In genomic region chr11:107917721-107918235, GRCm38 (mm10) we compare ENCODE assay signal across 15 mouse cellular contexts. TPM values are rescaled to one million over a fixed set of nuclear protein-coding genes. Genes with fewer than 3 reads are reported as not detected.
DNase-seq lines count a peak whose midpoint lies in the region; ATAC-seq and TF ChIP-seq lines count a peak whose summit lies in the region.
"Had no signal": no experiment of that assay in that cellular context is flagged by ENCODE, and none has a peak within 500 bp of the region (broad histone marks: within the 10 kb centered on the region; RNA-seq: fewer than 3 reads in every experiment).

No protein-coding gene starts in this region.

- DNase-seq in hindbrain, embryonic 11.5 days (ENCODE audit: low spot score): peak; percentile 29
- no peak for DNase-seq in hindbrain, embryonic 10.5 days (ENCODE audit: low spot score)
- peak; percentile 80 for DNase-seq in forebrain, embryonic 14.5 days (ENCODE audit: low spot score)
- DNase-seq in hindbrain, embryonic 14.5 days (ENCODE audit: low spot score): peak; percentile 41
- DNase-seq in midbrain, postnatal 0 days (ENCODE audit: low spot score): peak; percentile 38
- no peak for DNase-seq in natural killer cell, adult 2 months (ENCODE audit: low spot score in 2 of 2)
- no peak for DNase-seq in cerebellum, postnatal 36 days
- DNase-seq: cerebellum, adult 18-20 months; left cerebral cortex, postnatal 4 days; lung, postnatal 36 days; right cerebral cortex, postnatal 25 days; thymus, adult 2 months had no signal

- H3K9me3 ChIP-seq in hindbrain, embryonic 11.5 days (ENCODE audit: control insufficient read depth, low read length): no peaks in the 10 kb centered on the region
- no peaks in the 10 kb centered on the region for H3K9me3 ChIP-seq in hindbrain, embryonic 10.5 days
- no peaks in the 10 kb centered on the region for H3K9me3 ChIP-seq in forebrain, embryonic 14.5 days (replicated peaks; ENCODE audit: control insufficient read depth, low read length)
- H3K9me3 ChIP-seq in hindbrain, embryonic 14.5 days (ENCODE audit: control insufficient read depth, low read length): no peaks in the 10 kb centered on the region
- H3K9me3 ChIP-seq in midbrain, postnatal 0 days (ENCODE audit: low read length): no peaks in the 10 kb centered on the region

- H3K4me2 ChIP-seq in hindbrain, embryonic 11.5 days (replicated peaks; ENCODE audit: low read depth, low read length): no peak overlapping the region
- H3K4me2 ChIP-seq in forebrain, embryonic 14.5 days (ENCODE audit: low read length): no peak overlapping the region
- no peak overlapping the region for H3K4me2 ChIP-seq in hindbrain, embryonic 14.5 days (replicated peaks)
- H3K4me2 ChIP-seq in midbrain, postnatal 0 days (ENCODE audit: low read depth, low read length, poor library complexity, severe bottlenecking): no peak overlapping the region

- peaks cover 16% of the 10 kb centered on the region for H3K27me3 ChIP-seq in hindbrain, embryonic 11.5 days (ENCODE audit: control insufficient read depth, insufficient read depth, low read length)
- peaks cover 43% of the 10 kb centered on the region for H3K27me3 ChIP-seq in hindbrain, embryonic 10.5 days (ENCODE audit: insufficient read depth, poor library complexity, severe bottlenecking)
- H3K27me3 ChIP-seq in forebrain, embryonic 14.5 days (replicated peaks; ENCODE audit: control insufficient read depth, insufficient read depth, low read length): 0 out of 2 replicates have a peak, but pooled peaks cover 3% of the 10 kb centered on the region
- no peaks in the 10 kb centered on the region for H3K27me3 ChIP-seq in hindbrain, embryonic 14.5 days (ENCODE audit: control insufficient read depth, insufficient read depth, low read length)
- no peaks in the 10 kb centered on the region for H3K27me3 ChIP-seq in midbrain, postnatal 0 days (ENCODE audit: insufficient read depth, low read length)

- peaks cover 3% of the 10 kb centered on the region; the same call in 1 of the 2 replicates for H3K4me1 ChIP-seq in hindbrain, embryonic 11.5 days (replicated peaks; ENCODE audit: control insufficient read depth, insufficient read depth, low read length)
- peaks cover 21% of the 10 kb centered on the region for H3K4me1 ChIP-seq in hindbrain, embryonic 10.5 days (replicated peaks)
- 0 out of 2 replicates have a peak, but pooled peaks cover 2% of the 10 kb centered on the region for H3K4me1 ChIP-seq in forebrain, embryonic 14.5 days (ENCODE audit: control insufficient read depth, insufficient read depth, low read length)
- H3K4me1 ChIP-seq in hindbrain, embryonic 14.5 days (replicated peaks; ENCODE audit: control insufficient read depth, insufficient read depth, low read length): peaks cover 9% of the 10 kb centered on the region; the same call in 1 of the 2 replicates
- peaks cover 16% of the 10 kb centered on the region; the same call in 1 of the 2 replicates for H3K4me1 ChIP-seq in midbrain, postnatal 0 days (ENCODE audit: insufficient read depth, low read length)

- no peaks in the 10 kb centered on the region for H3K36me3 ChIP-seq in hindbrain, embryonic 11.5 days (ENCODE audit: control insufficient read depth, insufficient read depth, low read length)
- H3K36me3 ChIP-seq in hindbrain, embryonic 10.5 days: no peaks in the 10 kb centered on the region
- H3K36me3 ChIP-seq in forebrain, embryonic 14.5 days (ENCODE audit: control insufficient read depth, insufficient read depth, low read length): no peaks in the 10 kb centered on the region
- no peaks in the 10 kb centered on the region for H3K36me3 ChIP-seq in hindbrain, embryonic 14.5 days (replicated peaks; ENCODE audit: control insufficient read depth, insufficient read depth)
- no peaks in the 10 kb centered on the region for H3K36me3 ChIP-seq in midbrain, postnatal 0 days (ENCODE audit: insufficient read depth, low read length)

- no peak overlapping the region for H3K9ac ChIP-seq in hindbrain, embryonic 11.5 days (ENCODE audit: low read depth, low read length)
- no peak overlapping the region for H3K9ac ChIP-seq in forebrain, embryonic 14.5 days (ENCODE audit: low read length)
- no peak overlapping the region for H3K9ac ChIP-seq in hindbrain, embryonic 14.5 days
- H3K9ac ChIP-seq in midbrain, postnatal 0 days (replicated peaks; ENCODE audit: low read length, poor library complexity, severe bottlenecking): 0 out of 2 replicates have a peak overlapping the region, but pooled peaks have one; percentile 33
- H3K9ac ChIP-seq: liver, embryonic 14.5 days had no signal

- 55% methylated on average over 9 of the region's 9 CpGs for WGBS in hindbrain, embryonic 11.5 days
- WGBS in hindbrain, embryonic 10.5 days: 62% methylated on average over 9 of the region's 9 CpGs
- 29% methylated on average over 9 of the region's 9 CpGs for WGBS in forebrain, embryonic 14.5 days
- 29% methylated on average over 9 of the region's 9 CpGs for WGBS in hindbrain, embryonic 14.5 days
- 17% methylated on average over 9 of the region's 9 CpGs for WGBS in midbrain, postnatal 0 days

- H3K27ac ChIP-seq in hindbrain, embryonic 11.5 days (ENCODE audit: low read depth, low read length): no peak overlapping the region
- H3K27ac ChIP-seq in hindbrain, embryonic 10.5 days: no peak overlapping the region
- H3K27ac ChIP-seq in forebrain, embryonic 14.5 days (ENCODE audit: low read depth, low read length): peak overlapping the region; percentile 68; the same call in 1 of the 2 replicates
- H3K27ac ChIP-seq in hindbrain, embryonic 14.5 days: no peak overlapping the region
- peak overlapping the region; percentile 72 for H3K27ac ChIP-seq in midbrain, postnatal 0 days (ENCODE audit: low read depth, low read length)
- H3K27ac ChIP-seq: liver, embryonic 14.5 days had no signal

- H3K4me3 ChIP-seq in hindbrain, embryonic 11.5 days (ENCODE audit: low read depth, low read length): no peak overlapping the region
- H3K4me3 ChIP-seq in hindbrain, embryonic 10.5 days: no peak overlapping the region
- H3K4me3 ChIP-seq in forebrain, embryonic 14.5 days (ENCODE audit: low read depth, low read length): no peak overlapping the region
- H3K4me3 ChIP-seq in hindbrain, embryonic 14.5 days (replicated peaks; ENCODE audit: low read length): no peak overlapping the region
- no peak overlapping the region for H3K4me3 ChIP-seq in midbrain, postnatal 0 days (ENCODE audit: low read depth, low read length)

- peak; percentile 34; the same call in 1 of the 2 replicates for ATAC-seq in hindbrain, embryonic 11.5 days (ENCODE audit: low FRiP score)
- ATAC-seq in forebrain, embryonic 14.5 days: peak; percentile 69
- ATAC-seq in hindbrain, embryonic 14.5 days (ENCODE audit: low FRiP score): peak; percentile 56; the same call in 1 of the 2 replicates
- ATAC-seq in midbrain, postnatal 0 days (ENCODE audit: low FRiP score): peak; percentile 64
- ATAC-seq: activated CD4-positive, CD25-positive, alpha-beta regulatory T cell, adult 4 months; intestine, embryonic 16.5 days had no signal

- no peak for TF ChIP-seq CTCF in midbrain, postnatal 0 days (IDR thresholded peaks at IDR 0.05)

RNA-seq across cellular contexts. Expression of gene Cacng5, which starts 2.9 kb away (rescaled TPM):
- 0.82 and 0.84 TPM in 2 replicates for polyA plus RNA-seq in hindbrain, embryonic 11.5 days (2014; fragmentation: Nextera tagmentation; extraction: Ambion mirVana)
- polyA plus RNA-seq in hindbrain, embryonic 10.5 days (2016; fragmentation: Nextera tagmentation; extraction: Ambion mirVana): 0.66 and 1.2 TPM in 2 replicates
- polyA plus RNA-seq in forebrain, embryonic 14.5 days (2014; fragmentation: Nextera tagmentation; extraction: Ambion mirVana): 2.9 and 4.0 TPM in 2 replicates
- 7.1 and 8.7 TPM in 2 replicates for polyA plus RNA-seq in hindbrain, embryonic 14.5 days (2014; fragmentation: Nextera tagmentation; extraction: Ambion mirVana)
- total RNA-seq in midbrain, postnatal 0 days (2014; rRNA removed): 19.9 and 36.4 TPM in 2 replicates
- 16.4 and 18.7 TPM in 2 replicates for polyA plus RNA-seq in midbrain, postnatal 0 days (2015; fragmentation: Nextera tagmentation; extraction: Ambion mirVana)
- polyA plus RNA-seq: activated CD4-positive, CD25-positive, alpha-beta regulatory T cell, adult 4 months had no signal

Comparison
In these comparisons a context has a peak if more than half of its experiments do, and no peak if none do; other contexts are left out.
1. DNase-seq: peak in hindbrain, embryonic 11.5 days (single experiment), forebrain, embryonic 14.5 days (single experiment), hindbrain, embryonic 14.5 days (single experiment) and midbrain, postnatal 0 days (single experiment); none in hindbrain, embryonic 10.5 days (single experiment), natural killer cell, adult 2 months (0 of 2) and cerebellum, postnatal 36 days (0 of 2).
2. H3K27ac ChIP-seq: peak in forebrain, embryonic 14.5 days (single experiment) and midbrain, postnatal 0 days (single experiment); none in hindbrain, embryonic 11.5 days (single experiment), hindbrain, embryonic 10.5 days (single experiment) and hindbrain, embryonic 14.5 days (single experiment).
3. Peak in every context shown above with its lines, with median percentiles within 50 percentile points of each other: ATAC-seq.